Mouse (Mus musculus) ES-CJ7 (cell line): ENCODE results near the gene Atp1a4.

Source experiments
- DNase-seq: peaks from one replicate; pipeline ENCODE4 v3.0.0; 2011; ENCODE audit warnings: low read depth, low spot score

The Atp1a4 gene

DNA sequence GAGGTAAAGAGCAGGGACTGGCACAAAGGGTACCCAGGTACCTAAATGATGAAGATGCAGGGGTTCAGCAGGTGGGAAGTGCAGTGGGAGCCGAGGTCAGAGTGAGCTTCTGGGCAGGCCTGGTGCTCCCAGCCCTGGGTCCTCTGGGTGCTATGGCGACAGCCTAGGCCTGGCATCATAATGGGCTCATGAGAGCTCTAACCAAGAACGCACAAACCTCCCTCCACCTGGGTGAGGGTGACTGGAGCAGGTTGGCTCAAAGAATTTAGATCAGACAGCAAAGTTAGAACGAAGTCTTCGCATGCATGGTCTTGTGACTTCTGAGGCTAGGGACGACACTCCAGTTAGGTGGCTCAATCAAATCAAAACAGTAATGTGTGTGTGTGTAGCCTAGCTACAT is at the start of gene Atp1a4:
Gene Atp1a4 (minus strand): TSS at position 101 of the 400 bp plus-strand sequence.
- no peak for DNase-seq

DNA sequence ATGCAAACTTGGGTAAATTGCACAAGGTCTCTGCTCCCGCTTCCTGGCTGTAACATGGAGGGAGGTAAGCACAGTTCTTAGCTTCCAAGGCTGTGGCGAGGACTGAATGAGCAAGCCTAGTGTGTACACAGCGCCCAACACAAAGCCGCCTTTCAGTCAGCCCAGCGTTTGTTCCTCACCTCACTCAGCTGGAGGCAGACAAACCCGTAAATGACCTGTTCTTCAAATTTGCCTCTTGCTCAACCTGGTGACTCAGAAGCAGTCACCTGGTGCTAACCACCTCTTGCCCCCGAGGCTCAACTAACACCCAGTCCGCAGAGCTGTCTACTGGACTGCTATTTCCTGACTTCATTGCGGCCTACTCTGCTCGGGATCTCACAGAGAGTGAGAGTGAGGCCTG is 49.7 kb upstream of the Atp1a4 start:
- DNase-seq, result no peak

DNA sequence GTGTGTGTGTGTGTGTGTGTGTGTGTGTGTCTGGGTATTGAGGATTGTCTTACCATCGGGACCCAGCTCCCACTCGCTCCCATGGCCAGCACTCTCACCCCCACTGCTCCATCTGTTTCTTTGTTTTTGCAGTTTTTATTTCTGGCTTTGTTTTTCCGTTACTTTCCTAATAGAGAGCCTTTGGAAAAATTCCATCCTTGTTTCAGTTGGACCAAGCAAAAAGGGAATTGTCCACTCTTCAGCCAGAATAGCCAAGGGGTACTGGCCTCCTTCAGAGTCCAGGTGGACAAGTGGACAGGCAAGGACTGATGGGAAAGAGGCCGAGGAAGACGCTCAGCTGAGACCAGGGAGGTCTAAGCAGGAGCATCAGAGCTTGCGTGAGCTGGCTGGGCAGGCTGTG is 48.7 kb upstream of the Atp1a4 start:
- no peak for DNase-seq

DNA sequence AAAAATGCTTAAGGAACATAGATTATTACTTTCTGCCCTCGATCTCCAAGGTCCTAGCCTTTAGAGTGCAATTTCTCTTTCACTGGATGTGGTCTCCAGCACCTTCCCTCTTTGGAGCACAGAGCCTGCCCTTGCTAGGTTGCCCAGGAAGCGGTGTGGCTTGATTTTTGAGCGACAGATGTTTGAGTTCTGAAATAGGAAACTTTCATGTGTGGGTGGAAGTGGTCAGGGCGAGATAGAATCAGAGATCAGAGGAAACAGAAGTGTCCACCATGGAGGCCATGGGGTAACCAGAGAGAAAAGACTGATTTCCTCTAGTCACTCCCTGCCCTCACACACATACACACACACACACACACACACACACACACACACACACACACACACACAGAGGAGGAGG is 48.0 kb upstream of the Atp1a4 start:
- no peak for DNase-seq

DNA sequence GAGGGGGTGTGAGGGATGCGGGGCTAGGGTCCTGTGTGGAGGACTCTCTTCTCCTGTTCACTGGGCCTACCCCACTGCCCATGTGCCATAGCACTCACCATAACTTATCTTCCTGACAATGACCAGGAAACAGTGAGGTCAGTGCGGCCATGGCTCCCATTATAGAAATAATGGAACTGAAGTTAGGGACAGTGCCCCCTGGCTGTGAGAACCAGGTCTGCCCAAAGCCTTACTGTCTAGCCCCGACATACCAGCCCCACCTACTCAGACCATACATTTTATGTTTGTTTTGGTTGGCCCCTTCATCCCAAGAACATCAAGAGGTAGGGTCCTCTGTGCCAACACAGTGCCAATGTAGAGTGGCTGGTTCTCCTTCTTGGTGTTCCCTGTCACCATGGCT is 47.4 kb upstream of the Atp1a4 start:
- DNase-seq, result peak; percentile 57

DNA sequence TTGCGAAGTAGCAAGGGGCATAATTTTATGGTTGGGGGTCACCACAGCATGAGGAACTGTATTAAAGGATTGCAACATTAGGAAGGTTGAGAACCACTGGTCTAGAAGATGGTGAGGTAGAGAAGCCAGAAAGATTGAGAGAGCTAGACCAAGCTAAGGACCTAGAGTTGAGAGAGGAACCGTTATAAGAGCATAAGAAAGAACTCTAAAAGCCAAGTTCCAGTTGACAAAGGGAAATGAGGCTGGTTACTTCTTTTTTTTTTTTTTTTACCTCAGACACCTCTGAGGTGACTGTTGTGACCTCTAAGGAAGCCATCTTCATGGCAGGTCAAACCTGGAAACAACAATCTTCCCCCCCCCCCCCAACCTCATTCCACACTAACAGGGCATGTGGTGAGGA is 46.9 kb upstream of the Atp1a4 start:
- DNase-seq, result no peak

DNA sequence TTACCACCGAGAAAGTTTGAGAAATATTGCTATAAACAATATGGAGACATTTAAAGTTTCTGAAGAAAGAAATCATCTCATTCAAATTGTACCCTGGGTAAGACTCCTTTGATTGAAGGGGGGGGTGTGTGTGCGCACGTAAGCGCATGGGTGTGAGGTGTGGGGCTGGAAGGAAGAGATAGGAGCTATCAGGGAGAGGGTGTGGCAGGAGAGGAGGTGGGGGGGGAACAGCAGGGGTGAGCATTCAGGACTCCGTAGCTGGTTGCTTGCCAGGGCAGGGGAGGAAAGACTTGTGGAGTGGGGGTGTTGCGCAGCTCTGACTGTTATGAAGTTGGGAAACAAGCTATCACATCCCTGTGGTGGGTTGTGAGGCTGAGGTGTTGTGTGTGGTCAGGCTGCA is 46.2 kb upstream of the Atp1a4 start:
- no peak for DNase-seq

DNA sequence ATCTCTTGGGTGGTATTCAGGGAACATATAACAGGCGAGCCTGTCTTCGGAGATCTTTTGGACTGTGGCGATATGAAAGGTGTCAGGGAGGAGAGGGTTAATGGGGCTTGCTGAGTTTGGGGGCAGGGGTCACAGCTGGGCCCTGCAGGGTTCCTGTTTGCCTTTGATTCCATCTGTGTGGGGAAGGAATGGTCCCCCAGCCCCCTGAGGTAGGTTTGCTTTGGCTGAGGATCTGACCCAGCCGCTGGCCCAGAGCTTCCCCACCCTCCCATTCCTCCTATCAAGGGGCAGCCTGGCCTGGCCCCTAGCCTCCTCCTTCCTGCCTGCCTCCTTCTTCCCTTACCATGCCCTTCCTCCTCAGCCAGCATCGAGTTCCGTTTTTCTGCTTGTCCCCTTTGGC is 44.6 kb upstream of the Atp1a4 start:
- DNase-seq, result no peak

DNA sequence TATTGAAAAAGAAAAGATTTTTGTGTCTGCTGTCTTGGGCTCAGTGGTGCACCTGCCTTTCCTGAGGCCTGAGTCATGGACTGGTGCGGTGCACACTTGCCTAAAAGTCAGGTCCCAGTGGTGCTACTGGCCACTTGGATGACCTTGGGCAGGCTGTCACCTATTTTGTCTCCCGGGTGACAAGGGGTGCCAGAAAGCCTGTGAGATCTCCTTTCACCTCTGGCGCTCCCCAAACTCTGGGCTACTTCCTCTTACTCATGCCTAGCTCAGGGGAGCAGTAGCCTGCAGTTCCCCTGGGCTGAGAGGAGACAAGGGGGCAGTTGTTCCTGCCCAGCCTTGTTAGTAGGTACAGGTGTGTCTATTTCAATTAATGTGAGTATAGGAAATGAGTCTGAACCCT is 44.1 kb upstream of the Atp1a4 start:
- DNase-seq, result no peak

DNA sequence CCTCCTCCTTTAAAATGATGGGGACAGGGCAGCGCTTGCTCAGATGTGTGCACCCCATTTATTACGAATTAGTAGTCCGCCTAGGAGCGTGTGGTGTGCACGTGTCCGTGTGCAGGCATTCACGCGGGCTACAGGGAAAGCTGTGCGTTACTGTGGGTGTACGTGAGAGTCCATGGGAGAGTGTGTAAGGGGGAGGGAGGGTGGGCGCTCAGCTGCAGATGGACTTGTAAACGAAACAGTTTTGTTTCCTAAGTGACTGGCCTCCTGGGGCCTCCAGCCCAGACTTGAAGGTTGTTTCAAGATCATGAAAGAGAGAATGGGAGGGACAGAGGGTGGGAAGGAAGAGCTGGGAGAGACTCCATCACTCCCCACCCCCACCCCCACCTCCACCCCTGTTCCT is 43.0 kb upstream of the Atp1a4 start:
- DNase-seq, result peak; percentile 69

DNA sequence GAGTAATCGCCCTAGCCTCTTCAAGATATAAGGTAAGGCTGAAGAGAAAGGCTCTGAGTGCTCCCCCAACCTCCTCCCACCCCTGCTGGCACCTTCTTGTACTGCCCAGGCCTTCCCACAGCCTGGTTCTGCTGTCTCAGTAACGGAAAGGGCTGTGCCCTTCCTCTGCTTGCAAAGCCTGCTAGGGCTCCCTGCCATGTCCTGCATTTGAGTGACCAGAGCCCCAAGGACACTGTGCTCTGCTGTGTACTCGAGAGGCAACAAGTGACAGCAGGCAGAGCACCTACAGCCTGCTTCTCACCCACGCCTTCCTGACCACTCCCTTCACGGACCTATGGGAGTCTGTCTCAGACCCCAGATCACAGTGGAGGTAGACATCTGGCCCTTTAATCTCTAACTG is 42.0 kb upstream of the Atp1a4 start:
- no peak for DNase-seq

DNA sequence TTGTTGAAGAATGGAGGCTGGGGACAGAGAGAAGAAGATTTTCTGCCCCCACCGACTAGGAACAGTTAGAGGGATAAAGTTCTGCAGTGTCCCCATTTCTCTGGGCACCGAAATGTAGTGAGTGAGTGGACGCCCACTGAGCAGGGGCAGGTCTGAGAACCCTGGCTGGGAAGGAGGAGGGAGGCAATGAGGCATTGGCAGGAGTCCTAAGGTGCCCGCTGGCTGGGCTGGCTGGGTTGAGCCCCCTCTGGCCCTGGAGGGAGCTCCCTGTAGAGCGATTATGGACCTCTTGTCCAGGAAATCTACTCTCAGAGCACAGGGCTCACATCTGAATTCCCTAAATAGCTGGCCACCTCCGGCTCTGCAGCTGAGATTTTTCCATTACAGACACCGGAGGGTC is 41.3 kb upstream of the Atp1a4 start:
- no peak for DNase-seq

DNA sequence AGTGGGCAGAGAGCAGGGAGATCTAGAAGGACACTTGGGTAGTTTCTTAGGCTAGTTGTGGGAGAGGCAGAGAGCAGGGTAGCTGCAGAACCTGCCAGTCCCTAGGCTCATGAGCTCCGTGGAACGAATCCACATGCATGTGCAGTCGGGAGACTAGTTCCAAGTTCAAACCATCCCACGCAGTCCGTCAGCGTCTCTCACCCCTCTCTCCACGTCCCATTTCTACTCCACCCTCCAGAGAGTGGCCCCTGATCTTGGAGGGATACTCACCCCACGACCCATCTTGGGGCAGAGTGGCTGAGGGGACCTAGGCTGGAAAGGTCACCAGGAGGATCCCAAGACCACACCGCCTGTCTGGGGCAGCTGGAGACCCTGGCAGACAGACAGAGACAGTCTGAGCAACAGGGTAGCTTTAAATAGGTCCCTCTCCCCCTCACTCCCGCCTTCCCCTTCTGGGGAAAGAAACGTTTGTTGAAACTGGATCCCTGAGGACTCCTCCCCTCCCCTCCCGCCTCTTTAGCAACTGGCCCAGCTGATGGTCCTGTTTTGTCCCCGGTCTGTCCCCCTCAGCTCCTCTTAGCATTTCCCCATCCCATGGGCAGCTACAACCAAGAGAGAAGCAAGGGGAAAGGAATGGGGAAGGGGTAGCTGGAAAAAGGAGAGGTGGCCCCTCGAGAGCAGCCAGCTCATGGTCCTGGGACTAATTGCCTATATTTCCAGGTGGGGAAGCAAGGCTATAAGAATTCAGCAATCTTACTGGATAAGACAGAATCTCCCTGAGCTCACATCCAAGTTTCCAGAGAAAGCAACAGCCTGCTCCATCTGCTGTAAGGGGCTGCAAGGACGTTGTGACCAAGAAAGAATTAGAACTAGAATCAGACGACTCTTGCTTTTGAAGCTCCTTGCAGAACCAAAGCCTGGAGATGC is 39.7 kb upstream of the Atp1a4 start, which contains the start of gene Atp1a2:
Gene Atp1a2 (minus strand): TSS at position 454 of the 927 bp plus-strand sequence.
- DNase-seq, result no peak

DNA sequence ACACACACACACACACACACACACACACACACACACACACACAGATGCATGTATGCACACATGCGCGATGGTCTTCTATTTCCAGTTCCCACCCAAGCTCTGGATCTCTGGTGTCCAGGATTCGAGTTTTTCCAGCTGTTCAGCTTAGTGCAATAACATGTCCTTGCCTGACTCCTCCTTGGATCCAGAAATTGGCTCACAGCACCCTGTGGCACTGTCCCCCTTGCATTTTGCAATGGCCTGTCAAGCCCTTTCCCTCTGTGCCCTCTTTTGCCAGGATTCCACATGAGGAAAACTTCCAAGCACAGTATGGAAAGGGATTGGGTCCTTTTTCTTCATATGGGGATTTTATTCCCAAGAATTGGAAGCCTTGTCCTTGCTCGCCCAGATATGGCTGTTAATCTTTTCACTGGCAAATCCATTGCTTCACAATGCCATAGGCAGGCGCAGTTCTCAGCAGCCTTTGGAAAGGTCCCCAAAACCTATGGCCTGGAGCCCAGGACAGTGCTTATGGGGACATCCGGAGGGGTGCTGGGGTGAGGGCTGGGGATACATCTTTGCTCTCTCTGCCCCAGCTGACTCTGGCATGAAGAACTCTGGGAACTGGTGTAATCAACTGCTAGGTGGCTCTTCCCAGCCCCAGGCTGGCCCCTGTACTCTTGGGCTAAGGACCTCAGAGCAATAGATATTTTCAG is 38.7 kb upstream of the Atp1a4 start:
- no peak for DNase-seq

DNA sequence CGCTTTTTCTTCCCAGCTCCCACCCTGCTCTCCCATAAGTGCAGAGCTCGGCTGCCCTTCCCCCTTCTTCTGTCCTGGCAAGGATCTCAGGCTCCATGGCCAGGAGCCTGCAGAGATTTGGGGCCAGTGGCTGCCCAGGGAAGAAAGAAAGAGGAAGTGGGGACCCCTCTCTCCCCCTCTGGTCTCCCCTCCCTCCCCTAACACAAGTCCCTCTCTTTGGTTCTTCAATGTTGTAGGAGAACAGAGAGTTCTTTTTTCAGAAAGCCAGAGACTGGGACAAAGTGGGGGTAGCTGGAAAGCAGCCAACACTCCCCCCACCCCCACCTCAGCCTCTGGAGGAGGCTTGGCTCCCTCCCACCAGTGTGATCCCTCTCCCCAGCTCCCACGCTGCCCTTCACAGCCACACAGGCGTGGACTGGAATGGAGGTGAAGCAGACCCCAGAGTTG is 37.6 kb upstream of the Atp1a4 start:
- no peak for DNase-seq

DNA sequence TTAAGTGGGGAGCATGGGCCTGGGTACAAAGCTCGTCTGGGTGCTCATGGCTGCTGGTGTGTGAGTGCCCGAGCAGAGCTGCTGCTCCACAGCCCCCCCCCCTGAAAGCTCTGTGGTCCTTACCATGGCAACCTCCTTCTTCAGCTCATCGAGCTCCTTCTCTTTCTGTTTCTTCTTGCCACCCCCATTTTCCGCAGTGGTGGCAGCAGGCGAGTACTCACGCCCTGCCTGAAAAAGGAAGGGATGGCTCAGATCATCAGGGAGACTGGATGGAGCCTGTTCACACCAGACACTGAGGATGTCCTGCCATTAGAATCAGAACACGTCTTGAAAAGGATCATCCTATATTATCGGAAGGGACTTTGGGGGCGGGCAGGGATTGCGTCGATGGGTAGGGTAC is 35.2 kb upstream of the Atp1a4 start:
- DNase-seq, result no peak

DNA sequence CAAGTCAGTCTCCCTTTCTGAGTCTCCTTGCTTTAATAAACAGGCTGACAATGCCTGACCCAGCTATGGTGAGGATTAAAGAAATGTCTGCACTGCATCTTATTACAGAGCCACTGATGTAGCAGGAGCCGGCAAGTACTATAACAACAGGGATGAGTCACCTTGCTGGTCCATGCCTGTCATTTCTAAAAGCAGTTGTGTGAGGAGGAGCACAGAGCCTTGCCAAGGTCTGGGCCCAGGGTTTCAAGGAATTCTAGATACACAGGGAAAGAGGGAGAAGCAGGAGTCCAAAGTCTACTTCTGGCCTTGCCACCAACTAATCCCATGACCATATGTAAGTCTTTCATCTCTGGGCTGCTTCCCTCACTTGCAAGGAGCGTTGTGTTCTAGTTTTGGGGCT is 34.7 kb upstream of the Atp1a4 start:
- no peak for DNase-seq

DNA sequence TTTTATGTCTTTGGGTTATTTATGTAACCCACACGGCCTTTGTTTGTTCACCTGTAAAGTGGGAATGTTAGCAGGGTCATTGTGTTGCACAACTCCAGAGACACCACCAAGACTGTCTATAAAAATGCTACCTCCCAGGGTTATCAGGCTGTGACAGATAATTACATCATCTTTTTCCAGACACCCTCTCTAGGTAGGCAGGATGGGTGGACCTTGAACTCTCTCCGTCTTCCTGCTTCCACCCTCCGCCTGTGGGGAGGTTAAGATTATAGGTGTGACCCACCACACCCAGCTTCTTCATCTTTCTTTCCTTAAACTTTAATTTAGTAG is 31.4 kb upstream of the Atp1a4 start:
- DNase-seq, result no peak

DNA sequence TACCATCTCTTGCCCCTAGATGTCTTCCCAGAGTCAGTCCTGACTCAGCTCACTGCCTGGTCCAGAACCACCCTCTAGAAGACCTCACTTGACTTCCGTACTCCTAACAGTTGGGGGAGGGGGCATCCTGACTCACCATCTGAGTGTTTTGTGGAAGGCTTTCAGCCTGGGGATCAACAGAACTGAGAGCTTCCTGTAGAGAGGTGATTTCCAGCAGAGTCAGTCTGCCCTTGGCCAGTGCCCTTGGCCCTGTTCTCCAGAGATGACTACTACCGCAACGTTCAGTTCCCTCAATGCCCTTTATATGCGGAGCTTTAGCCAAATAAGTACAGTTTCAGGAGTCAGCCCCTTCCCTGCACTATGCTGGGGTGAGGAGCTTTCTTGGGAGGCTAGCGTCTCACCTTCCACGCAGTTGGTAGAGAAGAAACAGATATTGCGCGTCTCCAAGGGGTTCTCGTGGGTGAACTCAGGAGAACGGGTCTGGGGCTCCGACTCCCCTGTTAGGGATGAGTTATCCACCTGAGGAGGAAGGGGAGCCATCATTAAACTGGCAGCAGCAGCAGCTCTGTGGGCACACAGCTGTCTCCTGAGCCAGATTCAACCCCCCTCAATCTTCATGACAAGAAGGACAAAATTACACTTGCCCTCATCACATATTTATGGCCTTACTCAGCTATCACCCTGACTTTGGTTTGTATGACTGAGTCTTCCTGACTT is 30.8 kb upstream of the Atp1a4 start:
- DNase-seq, result no peak

DNA sequence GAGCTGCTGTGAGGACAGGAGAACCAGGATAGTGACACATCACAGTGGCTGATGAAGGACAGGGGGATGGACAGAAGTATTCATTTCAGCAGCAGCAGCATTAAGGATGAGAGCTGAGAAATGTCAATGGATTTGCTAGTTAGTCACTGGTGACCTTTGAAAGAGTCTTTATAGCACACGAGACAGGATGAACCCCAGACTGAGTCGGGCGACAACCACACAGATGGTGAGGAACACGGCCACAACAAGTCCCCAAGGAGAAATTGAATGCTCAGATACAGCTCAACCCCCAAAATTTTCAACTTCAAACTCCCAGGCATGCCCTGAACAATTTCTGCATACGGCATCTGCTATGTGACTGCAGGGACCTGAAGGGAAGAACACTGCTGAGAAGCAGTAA is 28.5 kb upstream of the Atp1a4 start:
- DNase-seq, result no peak

DNA sequence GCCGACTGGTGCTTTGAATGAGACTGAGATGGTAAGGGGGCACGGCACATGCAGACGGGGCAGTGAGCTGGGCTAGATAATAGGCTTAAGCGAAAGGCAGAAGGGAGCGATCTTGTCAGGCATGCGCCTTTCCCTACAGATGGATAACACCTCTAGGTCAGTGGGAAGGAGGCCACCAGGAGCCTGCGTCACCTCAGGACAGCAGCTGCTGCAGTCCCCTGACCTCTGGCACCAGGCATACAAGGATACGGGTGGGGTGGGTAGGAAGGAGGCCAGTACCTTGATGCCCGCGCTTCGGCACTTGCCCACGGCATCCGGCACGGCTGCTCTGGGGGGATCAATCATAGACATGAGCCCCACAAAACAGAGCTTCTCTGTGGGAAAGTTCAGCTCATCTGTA is 26.0 kb upstream of the Atp1a4 start:
- DNase-seq, result no peak

DNA sequence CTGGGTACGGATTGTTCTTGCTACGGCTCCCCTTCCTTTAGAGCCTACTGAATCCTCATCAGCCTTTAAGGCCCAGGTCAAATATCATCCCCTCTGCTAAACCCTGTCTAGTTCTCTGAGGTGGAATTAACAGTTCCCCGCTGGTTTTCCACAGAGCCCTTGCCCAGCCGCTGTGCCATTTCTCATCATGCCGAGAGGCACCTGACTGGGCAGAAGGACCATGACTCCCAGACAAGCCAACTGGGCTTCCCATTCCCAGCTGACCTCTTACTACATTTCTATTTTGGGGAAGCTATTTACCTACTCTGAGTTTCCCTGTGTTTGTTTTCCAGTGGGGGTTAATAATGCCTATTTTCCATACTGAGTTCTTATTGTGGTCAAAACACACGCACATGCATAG is 24.9 kb upstream of the Atp1a4 start:
- DNase-seq, result no peak
